Mouse (Mus musculus) G1E (cell line): ENCODE data around the gene Tmub2. TPM values are rescaled to one million over a fixed set of nuclear protein-coding genes. Genes with fewer than 3 reads are reported as not detected.

Source experiments
- ATAC-seq: 2 replicates; pipeline ENCODE4 v1.8.0; 2016; ENCODE audit warnings: mild to moderate bottlenecking; ENCODE audit not compliant: insufficient number of reproducible peaks, poor library complexity, low FRiP score, severe bottlenecking; ENCODE audit errors: extremely low read depth
- DNase-seq: peaks from one replicate; pipeline ENCODE4 v3.0.0; 2012; ENCODE audit warnings: low spot score
- H3K27me3 ChIP-seq: 2 replicates; pipeline ENCODE4 v1.6.1; 2012; ENCODE audit warnings: mild to moderate bottlenecking, low read length, inconsistent platforms; ENCODE audit not compliant: insufficient read depth
- H3K36me3 ChIP-seq: replicated peaks from 2 replicates; pipeline ENCODE3; 2012; ENCODE audit warnings: mild to moderate bottlenecking, inconsistent platforms
- H3K4me1 ChIP-seq: 2 replicates; pipeline ENCODE4 v1.6.1; 2012; ENCODE audit warnings: low read depth, low read length, inconsistent platforms, mixed read lengths; ENCODE audit not compliant: insufficient read depth
- H3K4me3 ChIP-seq: 2 replicates; pipeline ENCODE4 v1.5.1; 2012; ENCODE audit warnings: low read depth, mild to moderate bottlenecking, inconsistent platforms, low read length, moderate library complexity, mixed read lengths
- H3K9me3 ChIP-seq: replicated peaks from 2 replicates; pipeline ENCODE4 v1.6.1; 2012; ENCODE audit warnings: inconsistent platforms
- CTCF ChIP-seq: IDR thresholded peaks from 2 replicates; pipeline ENCODE4 v1.5.1; 2012; ENCODE audit warnings: low read depth, low read length, inconsistent platforms, mixed read lengths
- GATA1 ChIP-seq: IDR thresholded peaks from 2 replicates; pipeline ENCODE4 v1.6.1; 2012; ENCODE audit warnings: borderline replicate concordance, low read length, inconsistent platforms, mixed read lengths
- GATA2 ChIP-seq: IDR thresholded peaks from 2 replicates; pipeline ENCODE4 v1.6.1; 2012; ENCODE audit warnings: low read depth, low read length, inconsistent platforms, borderline replicate concordance
- POLR2AphosphoS5 ChIP-seq: IDR thresholded peaks from 2 replicates; pipeline ENCODE4 v1.6.1; 2012; ENCODE audit warnings: low read depth, low read length, inconsistent platforms; ENCODE audit not compliant: insufficient replicate concordance
- TAL1 ChIP-seq: conservative IDR thresholded peaks from 2 replicates; pipeline ENCODE4 v1.6.1; 2012; ENCODE audit warnings: low read depth, low read length, inconsistent platforms, mixed read lengths
- polyA plus RNA-seq: library from polyadenylated mRNA; stranded (reverse); fragments of >175 nt; gene quantifications from 2 replicates; pipeline ENCODE4 v1.2.3, GENCODE M21; 2012
- total RNA-seq, 2 experiments: library from RNA; stranded (forward) in 1 of 2; stranded (reverse) in 1 of 2; fragments of 200-1000 nt in 1 of 2; fragments of >200 nt in 1 of 2; fragmentation: Nextera tagmentation in 1 of 2; gene quantifications; 2 replicates each; pipeline ENCODE4 v1.2.3; 2014 to 2017

Tmub2 gene
- total and polyA plus RNA-seq, 3 experiments, result 17.9 to 30.3 (median 27.2) TPM

- ATAC-seq, result peak; percentile 29; the same call in 1 of the 2 replicates
- Histone ChIP-seq H3K4me1 (peaks cover 28% of the 10 kb centered on the region), H3K27me3 (peaks cover 29% of the 10 kb centered on the region), H3K4me3 (peak overlapping the region; percentile 89), H3K9me3 (no peaks in the 10 kb centered on the region), H3K36me3 (peaks cover 11% of the 10 kb centered on the region)
- TF ChIP-seq TAL1, result no peak
- no peak for TF ChIP-seq CTCF
- no peak for TF ChIP-seq GATA1
- TF ChIP-seq POLR2AphosphoS5, result no peak
- DNase-seq, result peak; percentile 83
Observed at GRCm38 (mm10) chr11:102319941-102320685, 35.4 kb downstream of the Tmub2 start.

DNA sequence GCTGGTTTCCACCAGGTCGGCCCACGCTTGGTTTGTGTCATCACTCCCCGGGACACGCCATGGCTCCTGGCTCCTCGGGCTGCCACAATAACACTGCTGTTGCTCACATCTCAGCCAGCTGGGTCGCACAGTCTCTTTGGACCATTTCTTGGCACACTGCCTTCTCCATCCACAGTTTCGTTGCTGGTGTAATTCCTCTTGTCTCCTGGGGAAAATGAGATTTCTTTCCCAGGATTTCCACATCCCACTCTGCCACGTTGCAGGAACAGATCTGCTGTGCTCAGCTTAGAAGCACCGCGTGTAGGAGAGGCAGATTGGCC, 35.9 kb downstream of the Tmub2 start:
- Histone ChIP-seq H3K4me3 (peak overlapping the region; percentile 89; the same call in 1 of the 2 replicates), H3K36me3 (peaks cover 5% of the 10 kb centered on the region), H3K27me3 (peaks cover 29% of the 10 kb centered on the region), H3K4me1 (peaks cover 23% of the 10 kb centered on the region), H3K9me3 (no peaks in the 10 kb centered on the region)
- DNase-seq, result no peak
- no peak for ATAC-seq
- no peak for TF ChIP-seq TAL1
- TF ChIP-seq GATA2, result no peak

GRCm38 (mm10) chr11:102321931-102322330, 37.2 kb downstream of the Tmub2 start:
- Histone ChIP-seq H3K9me3 (no peaks in the 10 kb centered on the region), H3K27me3 (peaks cover 39% of the 10 kb centered on the region), H3K4me3 (no peak overlapping the region), H3K36me3 (no peaks in the 10 kb centered on the region), H3K4me1 (peaks cover 15% of the 10 kb centered on the region)
- no peak for TF ChIP-seq GATA2
- TF ChIP-seq TAL1, result no peak
- no peak for TF ChIP-seq CTCF
- TF ChIP-seq POLR2AphosphoS5, result no peak
- no peak for TF ChIP-seq GATA1
- ATAC-seq (no peak), DNase-seq (no peak)

DNA sequence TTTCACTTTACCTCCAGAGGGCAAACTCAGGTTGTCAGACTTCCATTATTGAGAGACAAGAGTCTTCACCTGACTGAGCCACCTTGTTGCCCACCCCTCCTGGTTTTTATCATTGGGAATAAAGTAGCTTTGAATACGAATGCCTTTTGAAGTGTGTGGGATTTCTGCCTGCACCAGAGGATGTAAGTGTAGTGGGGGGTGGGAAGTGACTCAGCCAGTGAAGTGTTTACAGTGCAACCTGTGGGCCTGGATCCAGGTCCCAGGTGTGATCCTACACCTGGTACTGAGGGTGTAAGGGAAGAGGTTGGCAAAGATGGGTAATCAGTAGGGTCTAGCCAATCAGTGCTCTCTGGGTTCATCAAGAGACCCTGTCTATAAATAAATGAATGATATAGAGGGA, 38.8 kb downstream of the Tmub2 start:
- ATAC-seq, result no peak
- H3K4me1 ChIP-seq, result peaks cover 18% of the 10 kb centered on the region
- H3K36me3 ChIP-seq, result no peaks in the 10 kb centered on the region
- TF ChIP-seq GATA1, result no peak
- no peak for TF ChIP-seq CTCF
- no peak for TF ChIP-seq POLR2AphosphoS5
- no peak for TF ChIP-seq GATA2
- TF ChIP-seq TAL1, result no peak
- H3K4me3 ChIP-seq, result no peak overlapping the region
- DNase-seq, result no peak
- H3K27me3 ChIP-seq, result peaks cover 53% of the 10 kb centered on the region
- H3K9me3 ChIP-seq, result no peaks in the 10 kb centered on the region

DNA sequence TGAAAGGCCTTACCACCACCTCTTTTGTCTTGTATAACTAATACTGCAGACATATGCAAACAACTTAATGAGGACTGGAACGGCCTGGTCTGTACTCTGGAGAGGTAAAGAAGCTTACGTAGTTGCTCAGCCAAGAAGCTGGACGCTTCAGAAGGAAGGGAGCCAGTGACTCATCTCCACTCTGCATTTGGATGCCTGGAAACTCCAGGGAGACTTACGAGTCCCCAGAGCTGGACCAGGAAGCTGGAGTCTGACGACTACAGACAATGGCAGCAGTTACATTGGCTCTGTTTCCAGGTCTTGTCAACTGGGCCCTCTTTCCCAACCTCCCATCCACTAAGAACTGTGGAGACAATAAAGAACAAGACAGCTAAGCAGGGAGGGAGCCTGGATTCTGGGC, 42.5 kb downstream of the Tmub2 start:
- no peaks in the 10 kb centered on the region for H3K36me3 ChIP-seq
- H3K9me3 ChIP-seq, result no peaks in the 10 kb centered on the region
- H3K4me1 ChIP-seq, result peaks cover 2% of the 10 kb centered on the region; the same call in 1 of the 2 replicates
- H3K27me3 ChIP-seq, result peaks cover 61% of the 10 kb centered on the region
- TF ChIP-seq CTCF (no peak), GATA2 (no peak), TAL1 (no peak), POLR2AphosphoS5 (no peak), GATA1 (no peak)
- H3K4me3 ChIP-seq, result no peak overlapping the region
- DNase-seq (no peak), ATAC-seq (no peak)

GRCm38 (mm10) chr11:102327839-102328238, 43.1 kb downstream of the Tmub2 start:
- peaks cover 59% of the 10 kb centered on the region for H3K27me3 ChIP-seq

More at GRCm38 (mm10) chr11:102327839-102328238, 43.1 kb downstream of the Tmub2 start:
- Histone ChIP-seq H3K9me3 (no peaks in the 10 kb centered on the region), H3K36me3 (no peaks in the 10 kb centered on the region), H3K4me1 (peaks cover 2% of the 10 kb centered on the region; the same call in 1 of the 2 replicates), H3K4me3 (no peak overlapping the region)
- ATAC-seq, result no peak
- DNase-seq, result no peak
- TF ChIP-seq CTCF (no peak), GATA1 (no peak), TAL1 (no peak), GATA2 (no peak), POLR2AphosphoS5 (no peak)
